Comparison of ENCODE assay signal across 8 mouse cellular contexts in the genomic region with DNA sequence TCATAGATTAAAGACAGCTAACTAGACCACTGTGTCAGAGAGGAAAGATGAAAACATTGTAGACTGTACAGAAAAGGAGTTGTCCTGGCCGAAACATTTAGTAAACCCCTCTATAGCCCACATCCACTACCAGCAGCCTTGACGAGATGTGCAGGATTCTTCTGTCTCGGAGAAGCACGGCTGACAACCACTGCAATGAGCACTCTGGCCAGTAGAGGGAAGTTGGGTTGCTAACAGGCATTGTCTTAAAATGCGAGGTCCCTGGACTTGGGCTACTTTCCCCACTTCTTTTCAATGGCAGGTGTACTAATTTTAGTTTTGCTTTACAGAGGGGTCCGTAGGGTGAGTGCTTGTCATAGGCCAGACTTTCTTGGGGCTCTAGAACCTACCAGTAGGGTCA. TPM values are rescaled to one million over a fixed set of nuclear protein-coding genes. Genes with fewer than 3 reads are reported as not detected.
A peak's percentile ranks its signal among the peaks of the same experiment; 100 is the strongest.
DNase-seq lines count a peak whose midpoint lies in the region; ATAC-seq and TF ChIP-seq lines count a peak whose summit lies in the region.

No protein-coding gene starts in this region.

- H3K36me3 ChIP-seq in small intestine, adult 2 months (ENCODE audit: control insufficient read depth, insufficient read depth, low read length): peaks cover 77% of the 10 kb centered on the region

- ATAC-seq in granulocyte monocyte progenitor cell, adult 5-6 weeks (replicated peaks; ENCODE audit: poor library complexity, severe bottlenecking): no peak

- no peak overlapping the region for H3K27ac ChIP-seq in small intestine, adult 2 months (ENCODE audit: insufficient read depth, low read depth, low read length)

- no peaks in the 10 kb centered on the region for H3K27me3 ChIP-seq in small intestine, adult 2 months (ENCODE audit: control insufficient read depth, insufficient read depth, low read length)

- WGBS in small intestine, adult 2 months: 69% methylated on average over 6 of the region's 6 CpGs

- no peaks in the 10 kb centered on the region for H3K4me1 ChIP-seq in small intestine, adult 2 months (ENCODE audit: control insufficient read depth, insufficient read depth, insufficient read length, low read length)

- H3K4me3 ChIP-seq in small intestine, adult 2 months (ENCODE audit: low read depth, low read length): no peak overlapping the region

- peak; percentile 32 to 38 for DNase-seq in adrenal gland, postnatal 36 days
- DNase-seq in adrenal gland, adult 2 months: no peak
- peak; percentile 52 for DNase-seq in kidney, postnatal 10 days
- no peak for DNase-seq in kidney, adult 8-10 months
- peak; percentile 51 to 61 for DNase-seq in right cerebral cortex, adult 2 months (ENCODE audit: low spot score in 2 of 2)
- no peak for DNase-seq in right cerebral cortex, postnatal 36 days (ENCODE audit: low spot score in 2 of 2)

- TF ChIP-seq CTCF in small intestine, adult 2 months (IDR thresholded peaks at IDR 0.05; ENCODE audit: extremely low read depth, insufficient read length, insufficient replicate concordance, low read depth, low read length): peak; percentile 28; the same call in 1 of the 2 replicates

- no peak for TF ChIP-seq POLR2A in small intestine, adult 2 months (IDR thresholded peaks at IDR 0.05; ENCODE audit: low read depth, low read length)

RNA-seq across cellular contexts. Expression of a gene that starts 30.9 kb away (rescaled TPM):
- total RNA-seq in adrenal gland, postnatal 36 days (2021): 10 to 100 TPM; 59.6 to 59.7 TPM
- total RNA-seq in adrenal gland, adult 2 months (2021): 10 to 100 TPM; 59.0 to 78.0 TPM
- 68.2 and 111 TPM in 2 replicates for polyA plus RNA-seq in adrenal gland, adult 2 months (2012; rRNA removed)
- polyA plus RNA-seq in small intestine, adult 2 months (2012; rRNA removed): 55.8 and 96.1 TPM in 2 replicates
- 44.9 and 46.4 TPM in 2 replicates for total RNA-seq in granulocyte monocyte progenitor cell, adult 5-6 weeks (2014; fragmentation: Nextera tagmentation)
- total RNA-seq in granulocyte monocyte progenitor cell, adult 5-6 weeks (2017): 23.4 and 35.8 TPM in 2 replicates

RNA-seq across cellular contexts. Expression of a gene that starts 40.4 kb away (rescaled TPM):
- under 1 TPM in 1 of 2 experiments, not detected in 1; 0.56 TPM for total RNA-seq in adrenal gland, postnatal 36 days (2021)
- total RNA-seq in adrenal gland, adult 2 months (2021): under 1 TPM; 0.35 to 0.52 TPM
- polyA plus RNA-seq in adrenal gland, adult 2 months (2012; rRNA removed): 2.2 and 2.6 TPM in 2 replicates
- 0.53 and 1.2 TPM in 2 replicates for polyA plus RNA-seq in small intestine, adult 2 months (2012; rRNA removed)
- not detected in 2 replicates for total RNA-seq in granulocyte monocyte progenitor cell, adult 5-6 weeks (2014; fragmentation: Nextera tagmentation)
- not detected in 2 replicates for total RNA-seq in granulocyte monocyte progenitor cell, adult 5-6 weeks (2017)

RNA-seq across cellular contexts. Expression of a gene that starts 47.6 kb away (rescaled TPM):
- 10 to 100 TPM; 41.4 to 50.8 TPM for total RNA-seq in adrenal gland, postnatal 36 days (2021)
- total RNA-seq in adrenal gland, adult 2 months (2021): 10 to 100 TPM; 42.6 to 58.4 TPM
- polyA plus RNA-seq in adrenal gland, adult 2 months (2012; rRNA removed): 108 and 131 TPM in 2 replicates
- polyA plus RNA-seq in small intestine, adult 2 months (2012; rRNA removed): 46.7 and 123 TPM in 2 replicates
- total RNA-seq in granulocyte monocyte progenitor cell, adult 5-6 weeks (2014; fragmentation: Nextera tagmentation): 1.0 TPM in 1 of 2 replicates, not detected in the other
- 1.2 and 1.3 TPM in 2 replicates for total RNA-seq in granulocyte monocyte progenitor cell, adult 5-6 weeks (2017)

Comparison
In these comparisons a context has a peak if more than half of its experiments do, and no peak if none do; other contexts are left out.
1. DNase-seq: peak in adrenal gland, postnatal 36 days (2 of 2), kidney, postnatal 10 days (single experiment) and right cerebral cortex, adult 2 months (2 of 2); none in adrenal gland, adult 2 months (single experiment), kidney, adult 8-10 months (0 of 2) and right cerebral cortex, postnatal 36 days (0 of 2).
2. RNA of a gene that starts 47.6 kb away (total RNA-seq): 42.6 to 58.4 TPM in adrenal gland, adult 2 months and 41.4 to 50.8 TPM in adrenal gland, postnatal 36 days; 1.0 to 1.3 TPM in granulocyte monocyte progenitor cell, adult 5-6 weeks; every median in the first group is over 10 times any median in the second.